Mouse (Mus musculus): ENCODE results near the gene Unk. TPM values are rescaled to one million over a fixed set of nuclear protein-coding genes. Genes with fewer than 3 reads are reported as not detected.
"Not testable (repeated sequence)": the region's sequence is repeated elsewhere in the genome, so short reads cannot be mapped to it uniquely, and the experiment has no call there.

Gene Unk
- total RNA-seq, 4 experiments from 2014 or later, result 23.4 to 27.7 (median 25.0) TPM

- DNase-seq (ENCODE audit: low spot score in 2 of 2), result peak; percentile 62 to 73
Measured at GRCm38 (mm10) chr11:116087194-116088130, 57.3 kb downstream of the Unk start.

GRCm38 (mm10) chr11:116088188-116088587 is 58.1 kb downstream of the Unk start:
- DNase-seq (ENCODE audit: low spot score in 2 of 2), result no peak

GRCm38 (mm10) chr11:116088741-116089394 is 58.7 kb downstream of the Unk start:
- no peak for DNase-seq (ENCODE audit: low spot score in 2 of 2)

GRCm38 (mm10) chr11:116089545-116089944 is 59.4 kb downstream of the Unk start:
- no peak for DNase-seq (ENCODE audit: low spot score in 2 of 2)

- no peak for DNase-seq (ENCODE audit: low spot score in 2 of 2)
Measured at GRCm38 (mm10) chr11:116091591-116091990, 61.5 kb downstream of the Unk start.

GRCm38 (mm10) chr11:116092959-116093358 is 62.8 kb downstream of the Unk start:
- not testable (repeated sequence) for DNase-seq (ENCODE audit: low spot score in 2 of 2)

- DNase-seq (ENCODE audit: low spot score in 2 of 2), result no peak
Measured at GRCm38 (mm10) chr11:116093771-116094565, 63.8 kb downstream of the Unk start.

GRCm38 (mm10) chr11:116095573-116095972 is 65.5 kb downstream of the Unk start:
- no peak for DNase-seq (ENCODE audit: low spot score in 2 of 2)

- DNase-seq (ENCODE audit: low spot score in 2 of 2), result no peak
Measured at GRCm38 (mm10) chr11:116096213-116097108, 66.3 kb downstream of the Unk start.

- DNase-seq (ENCODE audit: low spot score in 2 of 2), result no peak
Measured at GRCm38 (mm10) chr11:116098711-116099460, 68.8 kb downstream of the Unk start.

- DNase-seq (ENCODE audit: low spot score in 2 of 2), result no peak
Measured at GRCm38 (mm10) chr11:116099462-116099861, 69.3 kb downstream of the Unk start.

- no peak for DNase-seq (ENCODE audit: low spot score in 2 of 2)
Measured at GRCm38 (mm10) chr11:116100385-116100784, 70.3 kb downstream of the Unk start.

GRCm38 (mm10) chr11:116100839-116101238 is 70.7 kb downstream of the Unk start:
- DNase-seq (ENCODE audit: low spot score in 2 of 2), result no peak

- DNase-seq (ENCODE audit: low spot score in 2 of 2), result no peak
Measured at GRCm38 (mm10) chr11:116101931-116102381, 71.8 kb downstream of the Unk start.

GRCm38 (mm10) chr11:116102472-116102871 is 72.3 kb downstream of the Unk start:
- DNase-seq (ENCODE audit: low spot score in 2 of 2), result no peak

GRCm38 (mm10) chr11:116103572-116103971 is 73.5 kb downstream of the Unk start:
- DNase-seq (ENCODE audit: low spot score in 2 of 2), result no peak

GRCm38 (mm10) chr11:116104006-116104646 is 74.0 kb downstream of the Unk start:
- no peak for DNase-seq (ENCODE audit: low spot score in 2 of 2)

GRCm38 (mm10) chr11:116105065-116105464 is 74.9 kb downstream of the Unk start:
- no peak for DNase-seq (ENCODE audit: low spot score in 2 of 2)

Data from left cerebral cortex, adult 8-10 months (tissue).